Mouse (Mus musculus) embryonic facial prominence, embryonic 15.5 days (tissue): Measurements from ENCODE around the gene Nthl1. TPM values are rescaled to one million over a fixed set of nuclear protein-coding genes. Genes with fewer than 3 reads are reported as not detected.

Source experiments
- ATAC-seq: fragments of 200-750 bp; cut with Nextera tagmentation; 2 replicates; pipeline ENCODE4 v1.8.0; 2017; ENCODE audit warnings: low read depth, moderate TSS enrichment; ENCODE audit not compliant: insufficient number of reproducible peaks, low FRiP score, low TSS enrichment
- H3K27ac ChIP-seq: fragments of 300-500 bp; sonication (generic); replicated peaks from 2 replicates; pipeline ENCODE4 v1.5.1; 2015; ENCODE audit warnings: mild to moderate bottlenecking, inconsistent platforms
- H3K27me3 ChIP-seq: fragments of 300-500 bp; sonication (generic); 2 replicates; pipeline ENCODE4 v1.6.1; 2015; ENCODE audit warnings: inconsistent platforms
- H3K36me3 ChIP-seq: fragments of 300-500 bp; sonication (generic); 2 replicates; pipeline ENCODE4 v1.6.1; 2015; ENCODE audit warnings: mild to moderate bottlenecking, inconsistent platforms
- H3K4me1 ChIP-seq: fragments of 300-500 bp; sonication (generic); 2 replicates; pipeline ENCODE4 v1.6.1; 2015; ENCODE audit warnings: inconsistent platforms
- H3K4me2 ChIP-seq: fragments of 300-500 bp; sonication (generic); replicated peaks from 2 replicates; pipeline ENCODE4 v1.6.1; 2015; ENCODE audit warnings: mild to moderate bottlenecking, inconsistent platforms
- H3K4me3 ChIP-seq: fragments of 300-500 bp; sonication (generic); replicated peaks from 2 replicates; pipeline ENCODE4 v1.5.1; 2015; ENCODE audit warnings: mild to moderate bottlenecking, inconsistent platforms
- H3K9ac ChIP-seq: fragments of 300-500 bp; sonication (generic); 2 replicates; pipeline ENCODE4 v1.6.1; 2015; ENCODE audit warnings: inconsistent platforms
- H3K9me3 ChIP-seq: fragments of 300-500 bp; sonication (generic); replicated peaks from 2 replicates; pipeline ENCODE4 v1.6.1; 2016; ENCODE audit warnings: inconsistent platforms
- WGBS: fragments of 180-500 bp; shearing (Covaris S2); methylation state at CpG from one replicate; pipeline ENCODE4 v1.1.7; 2015; 5-methylcytosine and 5-hydroxymethylcytosine counted together
- polyA plus RNA-seq: library from polyadenylated mRNA; unstranded; fragments of >200 nt; fragmentation: Nextera tagmentation; extraction: Ambion mirVana; gene quantifications from 2 replicates; pipeline ENCODE4 v1.2.1, GENCODE M21; 2015

The Nthl1 gene
- polyA plus RNA-seq, 1 experiment from 2014 or later = 22.2 TPM

DNA sequence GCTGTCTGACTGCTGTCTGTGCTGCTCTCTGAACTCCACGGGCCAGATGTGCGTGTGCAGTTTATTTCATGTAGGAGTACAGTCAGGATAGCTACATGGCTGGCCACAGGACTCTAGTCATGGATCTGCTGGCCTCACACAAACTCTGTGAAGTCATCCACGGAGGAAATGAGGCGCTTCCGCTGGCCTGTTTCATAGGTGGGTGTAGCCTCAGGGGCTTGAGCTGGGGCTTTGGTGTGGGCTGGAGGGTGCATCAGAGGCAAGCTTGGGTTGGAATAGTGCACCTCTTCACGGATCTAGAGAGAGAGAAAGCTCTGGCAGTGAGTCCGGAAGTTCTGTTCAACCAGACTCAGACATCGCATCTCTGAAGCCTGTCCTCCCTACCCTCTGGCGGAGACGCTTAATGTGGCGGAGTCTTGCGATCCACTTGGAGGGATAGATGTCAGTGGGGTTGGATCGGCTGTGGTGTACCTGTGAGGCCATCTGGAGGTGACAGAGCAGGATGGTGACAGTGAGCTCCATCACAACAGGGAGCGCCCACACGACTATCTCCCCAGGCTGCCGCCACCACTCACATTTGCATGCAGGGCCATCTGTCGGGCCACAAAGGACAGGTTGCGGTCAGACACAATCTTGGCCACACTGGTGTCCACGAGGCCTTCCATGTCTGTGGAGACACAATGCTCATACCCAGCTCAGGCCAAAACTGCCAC, 35.9 kb upstream of the Nthl1 start:
- Histone ChIP-seq H3K4me2 (no peak overlapping the region), H3K36me3 (peaks cover 97% of the 10 kb centered on the region), H3K4me1 (no peaks in the 10 kb centered on the region), H3K9me3 (no peaks in the 10 kb centered on the region), H3K27me3 (no peaks in the 10 kb centered on the region), H3K4me3 (no peak overlapping the region), H3K9ac (no peak overlapping the region), H3K27ac (no peak overlapping the region)
- no peak for ATAC-seq
- WGBS = 85% methylated on average over 19 of the region's 19 CpGs

DNA sequence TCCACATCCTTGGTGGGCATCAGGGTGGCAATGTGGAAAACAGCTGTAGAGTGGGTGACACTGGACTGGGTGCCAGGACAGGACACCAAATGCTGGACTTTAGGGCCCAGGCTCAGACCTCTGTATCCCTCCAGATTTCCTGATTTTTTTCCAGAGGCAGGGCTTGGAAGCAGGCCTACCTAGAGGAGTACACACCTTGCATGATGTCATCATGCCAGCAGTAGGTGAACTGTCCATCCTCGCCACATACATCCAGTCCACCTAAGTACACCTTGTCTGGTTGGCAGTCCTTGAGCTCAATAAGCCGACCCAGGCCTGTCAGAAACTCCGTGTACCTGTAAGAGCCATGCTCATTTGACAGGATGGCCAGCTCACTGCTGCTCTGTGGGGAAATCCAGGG, 34.5 kb upstream of the Nthl1 start:
- ATAC-seq = no peak
- 88% methylated on average over 3 of the region's 3 CpGs for WGBS
- Histone ChIP-seq H3K9me3 (no peaks in the 10 kb centered on the region), H3K36me3 (peaks cover 98% of the 10 kb centered on the region), H3K4me1 (no peaks in the 10 kb centered on the region), H3K27ac (no peak overlapping the region), H3K4me3 (no peak overlapping the region), H3K9ac (no peak overlapping the region), H3K27me3 (no peaks in the 10 kb centered on the region), H3K4me2 (no peak overlapping the region)

DNA sequence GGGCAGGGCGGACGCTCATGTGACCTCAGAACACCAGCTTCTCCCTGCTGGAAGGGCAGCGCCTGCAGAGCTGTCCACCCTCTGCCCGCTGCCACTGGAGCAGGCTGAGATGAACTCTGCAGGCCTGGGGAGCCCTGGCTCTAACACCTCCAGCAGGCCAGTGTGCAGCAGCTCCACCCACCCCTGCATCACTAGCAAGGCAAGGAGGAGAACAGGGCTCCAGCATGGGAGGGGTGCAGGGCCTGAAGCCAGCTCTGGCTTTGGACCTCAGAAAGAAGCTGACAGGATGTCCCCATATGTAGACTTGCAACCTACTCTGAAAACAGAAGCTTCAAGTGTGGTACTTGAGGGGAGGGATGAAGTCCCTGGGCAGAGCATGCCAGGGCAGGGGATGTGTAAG, 32.0 kb upstream of the Nthl1 start:
- Histone ChIP-seq H3K36me3 (peaks cover 91% of the 10 kb centered on the region), H3K4me1 (no peaks in the 10 kb centered on the region), H3K9ac (no peak overlapping the region), H3K27me3 (no peaks in the 10 kb centered on the region), H3K27ac (no peak overlapping the region), H3K4me3 (no peak overlapping the region), H3K4me2 (no peak overlapping the region), H3K9me3 (no peaks in the 10 kb centered on the region)
- WGBS = 89% methylated on average over 4 of the region's 4 CpGs
- no peak for ATAC-seq

DNA sequence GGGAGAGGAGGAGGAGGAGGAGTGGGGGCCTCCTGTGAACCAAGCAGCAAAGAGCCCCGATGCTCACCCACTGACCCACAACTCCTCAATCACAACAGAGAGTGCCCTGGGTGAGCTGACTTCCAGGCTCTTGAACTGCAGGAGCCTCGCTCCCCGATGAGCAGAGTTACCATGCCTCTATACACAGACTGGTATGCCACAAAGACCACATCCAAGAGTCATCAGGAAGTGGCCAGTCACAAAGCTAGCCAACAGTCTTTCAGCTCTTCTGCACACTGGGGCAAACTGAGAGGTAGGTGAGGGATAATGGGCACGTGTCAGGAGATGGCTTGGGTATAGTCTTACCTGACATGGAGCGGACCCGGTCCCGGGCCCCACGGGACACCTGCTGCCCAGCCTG, 28.5 kb upstream of the Nthl1 start:
- ATAC-seq = no peak
- H3K36me3 ChIP-seq = peaks cover 90% of the 10 kb centered on the region
- WGBS = 89% methylated on average over 8 of the region's 8 CpGs
- no peaks in the 10 kb centered on the region for H3K4me1 ChIP-seq
- H3K9ac ChIP-seq = no peak overlapping the region
- H3K4me2 ChIP-seq = no peak overlapping the region
- H3K27ac ChIP-seq = no peak overlapping the region
- no peaks in the 10 kb centered on the region for H3K27me3 ChIP-seq
- H3K4me3 ChIP-seq = no peak overlapping the region
- no peaks in the 10 kb centered on the region for H3K9me3 ChIP-seq

DNA sequence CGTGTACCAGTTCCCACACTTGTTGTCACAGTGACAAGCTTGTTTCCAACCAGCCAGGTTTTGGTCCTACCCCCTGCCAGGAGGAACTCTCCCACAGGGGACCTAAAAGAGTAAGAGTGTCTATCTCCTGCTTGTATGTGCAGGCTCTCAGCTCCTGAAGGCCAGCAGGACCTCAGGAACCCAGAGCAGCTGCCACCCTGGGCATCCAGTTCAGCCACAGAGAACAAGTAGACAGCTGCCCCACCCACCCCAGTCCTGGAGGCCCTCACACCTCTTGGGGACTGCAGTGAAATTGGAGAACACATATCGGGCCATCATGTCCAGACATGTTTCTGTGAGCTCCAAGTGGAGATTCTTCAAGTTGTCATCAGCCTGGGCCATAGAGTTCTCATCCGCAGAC, 27.9 kb upstream of the Nthl1 start:
- peaks cover 87% of the 10 kb centered on the region for H3K36me3 ChIP-seq
- no peaks in the 10 kb centered on the region for H3K4me1 ChIP-seq
- no peaks in the 10 kb centered on the region for H3K27me3 ChIP-seq
- no peaks in the 10 kb centered on the region for H3K9me3 ChIP-seq
- no peak overlapping the region for H3K4me3 ChIP-seq
- WGBS = 74% methylated on average over 3 of the region's 3 CpGs
- H3K27ac ChIP-seq = no peak overlapping the region
- H3K9ac ChIP-seq = no peak overlapping the region
- no peak overlapping the region for H3K4me2 ChIP-seq
- no peak for ATAC-seq

DNA sequence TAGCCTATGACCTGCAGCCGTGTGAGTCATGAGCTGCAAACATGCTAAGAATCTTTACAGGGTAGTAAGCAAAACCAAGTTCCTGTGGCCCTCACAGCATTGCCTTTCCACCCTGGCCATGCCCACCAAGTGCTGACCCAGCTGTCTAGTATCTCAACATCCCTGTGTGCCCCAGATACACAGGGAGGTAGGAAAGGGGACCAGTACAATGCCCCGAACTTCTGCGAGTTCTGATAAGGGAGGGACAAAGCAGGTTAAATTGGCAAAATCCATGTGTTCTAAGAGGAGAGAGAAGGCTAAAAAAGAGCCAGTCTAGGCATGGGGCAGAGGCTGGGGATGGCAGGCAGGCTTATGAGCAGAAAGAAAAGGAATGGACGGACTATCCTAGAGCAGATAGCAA, 24.1 kb upstream of the Nthl1 start:
- Histone ChIP-seq H3K4me3 (no peak overlapping the region), H3K27me3 (no peaks in the 10 kb centered on the region), H3K36me3 (peaks cover 71% of the 10 kb centered on the region), H3K9me3 (no peaks in the 10 kb centered on the region), H3K4me2 (no peak overlapping the region), H3K9ac (no peak overlapping the region), H3K27ac (no peak overlapping the region), H3K4me1 (no peaks in the 10 kb centered on the region)
- 90% methylated on average over 4 of the region's 4 CpGs for WGBS
- no peak for ATAC-seq

DNA sequence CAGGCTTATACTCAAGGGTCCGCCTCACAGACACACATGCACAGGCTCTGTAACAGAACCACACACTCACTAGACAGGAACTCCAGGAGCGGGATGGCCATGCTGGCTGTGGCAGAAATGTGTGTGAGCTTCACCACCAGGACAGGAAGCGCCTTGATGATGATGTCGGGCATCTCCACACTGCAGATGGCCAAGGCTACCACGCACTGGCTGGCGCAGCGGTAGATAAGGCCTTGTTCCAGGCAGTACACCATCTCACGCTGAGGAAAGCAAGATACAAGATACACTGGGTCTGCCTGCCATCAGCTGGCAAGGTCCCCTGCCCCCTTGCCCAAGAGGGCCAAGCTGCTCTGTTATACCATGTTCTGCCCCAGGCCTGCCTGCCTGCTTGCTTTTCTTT, 23.6 kb upstream of the Nthl1 start:
- no peak overlapping the region for H3K9ac ChIP-seq
- no peak overlapping the region for H3K4me3 ChIP-seq
- peaks cover 73% of the 10 kb centered on the region for H3K36me3 ChIP-seq
- WGBS = 91% methylated on average over 8 of the region's 8 CpGs
- no peak overlapping the region for H3K27ac ChIP-seq
- no peak for ATAC-seq
- no peak overlapping the region for H3K4me2 ChIP-seq
- H3K9me3 ChIP-seq = no peaks in the 10 kb centered on the region
- H3K4me1 ChIP-seq = no peaks in the 10 kb centered on the region
- no peaks in the 10 kb centered on the region for H3K27me3 ChIP-seq

DNA sequence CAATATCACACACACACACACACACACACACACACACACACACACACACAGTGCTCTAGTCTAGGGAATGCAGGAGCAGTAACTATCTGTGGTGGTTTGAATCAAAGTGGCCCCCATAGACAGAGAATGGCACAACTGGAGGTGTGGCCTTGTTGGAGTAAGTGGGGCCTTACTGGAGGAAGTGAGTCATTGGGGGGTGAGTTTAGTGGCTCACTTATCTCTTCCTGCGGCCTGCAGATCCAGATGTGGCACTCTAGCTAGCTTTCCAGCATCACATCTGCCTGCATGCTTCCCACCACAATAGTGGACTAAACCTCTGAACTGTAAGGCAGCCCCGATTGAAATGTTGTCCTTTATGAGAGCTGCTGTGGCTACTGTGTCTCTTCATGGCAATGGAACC, 21.8 kb upstream of the Nthl1 start:
- ATAC-seq = no peak

DNA sequence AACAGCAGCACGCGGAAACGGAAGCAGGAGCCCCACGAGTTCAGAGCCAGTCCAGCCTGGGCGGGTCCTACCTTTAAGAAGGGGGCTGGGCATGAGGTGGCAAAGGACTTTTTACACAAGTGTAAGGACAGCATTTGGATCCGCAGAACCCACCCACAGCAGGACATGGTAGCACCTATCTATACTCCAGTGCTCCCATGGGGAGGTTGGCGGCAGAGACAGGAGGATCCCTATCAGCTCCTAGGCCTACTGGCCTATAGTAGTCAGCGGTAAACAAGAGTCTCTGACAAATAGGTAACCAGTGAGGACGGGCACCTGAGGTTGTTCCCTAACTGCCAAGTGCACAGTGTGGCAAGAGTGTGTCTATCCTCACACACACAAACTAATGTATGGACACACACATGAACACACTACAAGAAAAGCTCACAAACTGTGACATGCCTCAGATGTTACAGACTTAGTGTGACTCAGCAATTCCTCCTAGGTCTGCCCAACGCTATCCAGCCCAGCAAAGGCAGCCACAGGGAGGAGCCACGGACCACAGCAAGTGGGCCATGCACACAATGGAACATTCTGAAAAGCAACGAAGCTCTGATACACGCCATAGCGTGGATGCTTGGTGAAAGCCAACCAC, 14.8 kb upstream of the Nthl1 start:
- no peak for ATAC-seq
- no peaks in the 10 kb centered on the region for H3K27me3 ChIP-seq
- no peaks in the 10 kb centered on the region for H3K9me3 ChIP-seq
- H3K4me2 ChIP-seq = no peak overlapping the region
- no peak overlapping the region for H3K27ac ChIP-seq
- no peak overlapping the region for H3K4me3 ChIP-seq
- H3K9ac ChIP-seq = no peak overlapping the region
- 83% methylated on average over 14 of the region's 14 CpGs for WGBS
- H3K36me3 ChIP-seq = peaks cover 92% of the 10 kb centered on the region
- H3K4me1 ChIP-seq = no peaks in the 10 kb centered on the region

More for the DNA sequence above, 21.8 kb upstream of the Nthl1 start:
- H3K27me3 ChIP-seq = no peaks in the 10 kb centered on the region
- H3K27ac ChIP-seq = no peak overlapping the region
- WGBS = 84% methylated on average over 2 of the region's 2 CpGs
- H3K4me1 ChIP-seq = no peaks in the 10 kb centered on the region
- H3K9me3 ChIP-seq = no peaks in the 10 kb centered on the region
- no peak overlapping the region for H3K9ac ChIP-seq
- H3K4me2 ChIP-seq = no peak overlapping the region
- H3K36me3 ChIP-seq = peaks cover 78% of the 10 kb centered on the region
- H3K4me3 ChIP-seq = no peak overlapping the region

DNA sequence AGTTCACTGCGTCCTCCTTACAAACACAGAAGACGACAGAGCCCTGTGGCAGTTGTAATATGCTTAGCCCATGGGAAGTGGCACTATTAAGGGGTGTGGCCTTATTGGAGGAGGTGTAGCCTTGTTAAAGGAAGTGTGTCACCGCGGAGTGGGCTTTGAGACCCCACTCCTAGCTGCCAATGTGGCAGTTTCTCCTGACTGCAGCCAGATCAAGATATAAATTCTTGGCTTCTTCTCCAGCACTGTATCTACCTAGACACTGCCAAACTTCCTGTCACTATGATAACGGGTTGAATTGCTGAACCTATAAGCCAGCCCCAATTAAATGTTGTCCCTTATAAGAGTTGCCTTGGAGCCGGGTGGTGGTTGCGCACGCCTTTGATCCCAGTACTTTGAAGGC, 7.0 kb upstream of the Nthl1 start:
- Histone ChIP-seq H3K4me1 (no peaks in the 10 kb centered on the region), H3K27me3 (no peaks in the 10 kb centered on the region), H3K9ac (no peak overlapping the region), H3K27ac (no peak overlapping the region), H3K36me3 (peaks cover 98% of the 10 kb centered on the region), H3K9me3 (no peaks in the 10 kb centered on the region), H3K4me3 (no peak overlapping the region), H3K4me2 (no peak overlapping the region)
- WGBS = 92% methylated on average over 8 of the region's 8 CpGs
- no peak for ATAC-seq

DNA sequence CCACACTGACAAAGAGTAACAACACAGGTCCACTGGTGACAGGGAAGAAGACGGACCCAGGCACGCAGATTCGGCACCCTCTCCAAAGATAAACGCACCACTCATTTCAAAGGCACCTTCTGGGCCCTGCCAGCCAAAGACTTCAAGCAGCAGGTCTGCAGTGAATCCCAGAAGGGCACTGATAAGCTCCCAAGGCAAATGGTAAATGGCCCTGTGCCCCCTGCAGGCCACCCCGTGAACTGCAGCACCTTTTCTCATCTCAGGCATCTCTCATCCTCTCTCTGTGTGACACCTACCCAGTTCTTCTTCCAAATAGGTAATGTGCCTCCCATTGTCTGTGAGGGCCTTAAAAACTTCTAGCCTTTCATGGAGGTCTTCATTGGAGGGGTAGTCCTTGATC, 3.8 kb upstream of the Nthl1 start:
- Histone ChIP-seq H3K27me3 (no peaks in the 10 kb centered on the region), H3K27ac (no peak overlapping the region), H3K4me2 (no peak overlapping the region), H3K9me3 (no peaks in the 10 kb centered on the region), H3K4me3 (no peak overlapping the region), H3K9ac (no peak overlapping the region), H3K36me3 (peaks cover 71% of the 10 kb centered on the region), H3K4me1 (peaks cover 21% of the 10 kb centered on the region)
- ATAC-seq = no peak
- 58% methylated on average over 5 of the region's 5 CpGs for WGBS

DNA sequence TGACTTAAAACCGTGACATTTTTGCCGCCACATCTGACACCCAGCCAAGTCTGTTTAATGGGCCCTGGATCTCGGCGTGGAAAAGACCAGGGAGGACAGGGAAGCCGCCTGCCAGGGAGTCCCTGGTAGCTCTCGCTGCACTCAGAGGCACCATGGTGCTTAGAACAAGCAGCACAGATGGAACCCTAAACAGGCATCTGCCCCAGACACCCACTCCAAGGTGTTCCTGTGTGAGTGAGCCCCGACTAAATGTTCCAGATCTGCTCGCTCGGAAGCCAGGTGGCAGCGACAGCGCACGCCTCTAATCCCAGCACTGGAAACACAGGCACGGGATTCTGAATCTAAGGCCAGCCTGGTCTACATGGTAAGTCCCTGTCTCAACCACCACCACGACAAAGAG, 2.4 kb upstream of the Nthl1 start:
- H3K9ac ChIP-seq = no peak overlapping the region
- WGBS = 88% methylated on average over 14 of the region's 14 CpGs
- no peaks in the 10 kb centered on the region for H3K27me3 ChIP-seq
- H3K27ac ChIP-seq = no peak overlapping the region
- H3K4me1 ChIP-seq = peaks cover 26% of the 10 kb centered on the region
- no peak overlapping the region for H3K4me2 ChIP-seq
- H3K9me3 ChIP-seq = no peaks in the 10 kb centered on the region
- no peak overlapping the region for H3K4me3 ChIP-seq
- peaks cover 57% of the 10 kb centered on the region for H3K36me3 ChIP-seq
- no peak for ATAC-seq
